Mouse (Mus musculus) liver, embryonic 14.5 days (tissue): ENCODE data around the gene Tmem94. TPM values are rescaled to one million over a fixed set of nuclear protein-coding genes. Genes with fewer than 3 reads are reported as not detected.
A peak's percentile ranks its signal among the peaks of the same experiment; 100 is the strongest.

Experiments
- ATAC-seq: fragments of 200-750 bp; cut with Nextera tagmentation; 2 replicates; pipeline ENCODE4 v1.8.0; 2017; ENCODE audit warnings: moderate number of reproducible peaks, mild to moderate bottlenecking, moderate library complexity; ENCODE audit not compliant: insufficient read depth
- DNase-seq, 3 experiments: peaks; one replicate each; pipeline ENCODE4 v3.0.0-alpha.2; 2012 to 2013; ENCODE audit warnings: low read depth in 3 of 3, low spot score in 3 of 3
- H3K27ac ChIP-seq: fragments of 300-500 bp; sonication (generic); 2 replicates; pipeline ENCODE4 v1.5.1; 2014; ENCODE audit warnings: moderate library complexity, mild to moderate bottlenecking, control low read depth, inconsistent platforms
- H3K27me3 ChIP-seq: fragments of 300-500 bp; sonication (generic); 2 replicates; pipeline ENCODE4 v1.6.1; 2014; ENCODE audit warnings: mild to moderate bottlenecking, low read length, moderate library complexity; ENCODE audit not compliant: control insufficient read depth, insufficient read depth
- H3K36me3 ChIP-seq: fragments of 300-500 bp; sonication (generic); replicated peaks from 2 replicates; pipeline ENCODE4 v1.6.1; 2014; ENCODE audit warnings: low read depth; ENCODE audit not compliant: control insufficient read depth, insufficient read depth
- H3K4me1 ChIP-seq, 2 experiments: fragments of 200-500 bp in 1 of 2; fragments of 300-500 bp in 1 of 2; sonication (generic) in 1 of 2; replicated peaks; 2 replicates each; pipeline ENCODE4 v1.6.1; 2012 to 2014; ENCODE audit warnings: antibody characterized with exemption in 1 of 2, inconsistent platforms in 1 of 2, low read length in 1 of 2; ENCODE audit not compliant: control insufficient read depth in 2 of 2, insufficient read depth in 2 of 2
- H3K4me2 ChIP-seq: fragments of 300-500 bp; sonication (generic); 2 replicates; pipeline ENCODE4 v1.6.1; 2014; ENCODE audit warnings: low read depth, mild to moderate bottlenecking, control low read depth, moderate library complexity
- H3K4me3 ChIP-seq, 2 experiments: fragments of 200-500 bp in 1 of 2; fragments of 300-500 bp in 1 of 2; sonication (generic) in 1 of 2; 2 replicates each; pipeline ENCODE4 v1.5.1; 2012 to 2014; ENCODE audit warnings: low read depth in 2 of 2, low read length in 2 of 2, mild to moderate bottlenecking in 2 of 2, control low read depth in 1 of 2, inconsistent platforms in 1 of 2, moderate library complexity in 1 of 2; ENCODE audit not compliant: insufficient read depth in 1 of 2
- H3K9ac ChIP-seq: fragments of 300-500 bp; sonication (generic); replicated peaks from 2 replicates; pipeline ENCODE4 v1.6.1; 2014; ENCODE audit warnings: mild to moderate bottlenecking, control low read depth, moderate library complexity
- H3K9me3 ChIP-seq: fragments of 300-500 bp; sonication (generic); 2 replicates; pipeline ENCODE4 v1.6.1; 2016; ENCODE audit warnings: low read length, mixed read lengths; ENCODE audit not compliant: control insufficient read depth
- CTCF ChIP-seq: IDR thresholded peaks from 2 replicates; pipeline ENCODE4 v1.5.1; 2016; ENCODE audit warnings: antibody characterized with exemption, low read depth, control low read depth
- EP300 ChIP-seq: IDR thresholded peaks from 2 replicates; pipeline ENCODE4 v1.6.1; 2016; ENCODE audit warnings: antibody characterized with exemption, low read depth
- WGBS: fragments of 180-500 bp; shearing (Covaris S2); extraction: QIAGEN DNeasy Blood & Tissue Kit; methylation state at CpG from one replicate; pipeline ENCODE4 v1.1.7; 2014; ENCODE audit not compliant: insufficient replicate concordance; 5-methylcytosine and 5-hydroxymethylcytosine counted together
- polyA plus RNA-seq, 2 experiments: library from polyadenylated mRNA; depleted of rRNA in 1 of 2; stranded (reverse) in 1 of 2; unstranded in 1 of 2; fragments of >200 nt; fragmentation: Nextera tagmentation in 1 of 2; extraction: Ambion mirVana in 1 of 2; gene quantifications; 2 replicates each; pipeline versions ENCODE4 v1.2.1 to v1.2.3; 2012 to 2014

The Tmem94 gene
- polyA plus RNA-seq (2012; rRNA removed) (11.0 and 13.8 TPM in 2 replicates), polyA plus RNA-seq (2014; fragmentation: Nextera tagmentation; extraction: Ambion mirVana) (3.7 and 6.1 TPM in 2 replicates)

- Histone ChIP-seq H3K4me3 (peak within 1 kb of the TSS; percentile 90 to 91), H3K4me2 (peak within 1 kb of the TSS; percentile 86), H3K27ac (peak within 1 kb of the TSS; percentile 84), H3K4me1 (peaks cover 12 to 26% of the 10 kb centered on the region in 2 experiments; a peak in 3 of 4 replicates), H3K9me3 (no peaks in the 10 kb centered on the region), H3K36me3 (no peaks in the 10 kb centered on the region), H3K9ac (peak within 1 kb of the TSS; percentile 93), H3K27me3 (no peaks in the 10 kb centered on the region)
- WGBS, result under 1% methylated on average over 32 of the region's 32 CpGs
- ATAC-seq, result peak; percentile 93
- TF ChIP-seq EP300 (peak; percentile 85), CTCF (peak; percentile 60)
- peak; percentile 98 to 99 (median 99) for DNase-seq
Observed at GRCm38 (mm10) chr11:115765103-115765606, at the start of gene Tmem94. Gene Tmem94 (plus strand): TSS chr11:115765433.

- no peak for TF ChIP-seq CTCF
- TF ChIP-seq EP300, result no peak
- Histone ChIP-seq H3K9ac (no peak overlapping the region), H3K4me2 (no peak overlapping the region), H3K36me3 (no peaks in the 10 kb centered on the region), H3K27ac (no peak overlapping the region), H3K4me3 (no peak overlapping the region), H3K4me1 (peaks cover 15 to 27% of the 10 kb centered on the region in 2 experiments), H3K9me3 (no peaks in the 10 kb centered on the region), H3K27me3 (no peaks in the 10 kb centered on the region)
- ATAC-seq, result no peak
- 39% methylated on average over 15 of the region's 15 CpGs for WGBS
- no peak for DNase-seq
Observed at GRCm38 (mm10) chr11:115716410-115717338, 48.6 kb upstream of the Tmem94 start.

GRCm38 (mm10) chr11:115717660-115718390 is 47.4 kb upstream of the Tmem94 start:
- Histone ChIP-seq H3K4me1 (peaks cover 15 to 23% of the 10 kb centered on the region in 2 experiments), H3K4me2 (no peak overlapping the region; the same call in 1 of the 2 replicates), H3K9ac (no peak overlapping the region), H3K36me3 (no peaks in the 10 kb centered on the region), H3K9me3 (no peaks in the 10 kb centered on the region), H3K27ac (no peak overlapping the region), H3K4me3 (no peak overlapping the region), H3K27me3 (no peaks in the 10 kb centered on the region)
- ATAC-seq (peak; percentile 81), DNase-seq (peak in 2 of 3 experiments; percentile 57 to 65)
- peak; percentile 71 for TF ChIP-seq CTCF
- TF ChIP-seq EP300, result peak; percentile 28; the same call in 1 of the 2 replicates
- 13% methylated on average over 8 of the region's 8 CpGs for WGBS

GRCm38 (mm10) chr11:115722638-115723037 is 42.6 kb upstream of the Tmem94 start:
- 27% methylated on average over 14 of the region's 14 CpGs for WGBS
- Histone ChIP-seq H3K9me3 (no peaks in the 10 kb centered on the region), H3K4me2 (peak overlapping the region; percentile 31), H3K36me3 (no peaks in the 10 kb centered on the region), H3K27ac (no peak overlapping the region), H3K4me3 (no peak overlapping the region), H3K4me1 (peaks cover 2 to 5% of the 10 kb centered on the region in 2 experiments; a peak in 3 of 4 replicates), H3K9ac (no peak overlapping the region), H3K27me3 (no peaks in the 10 kb centered on the region)
- TF ChIP-seq EP300, result no peak
- peak; percentile 99 for TF ChIP-seq CTCF
- peak; percentile 43; the same call in 1 of the 2 replicates for ATAC-seq
- DNase-seq, result peak in 2 of 3 experiments; percentile 58 to 63
